Mouse (Mus musculus): ENCODE measurements around the gene 1700042G07Rik. TPM values are rescaled to one million over a fixed set of nuclear protein-coding genes. Genes with fewer than 3 reads are reported as not detected.

Gene 1700042G07Rik
- polyA plus RNA-seq, 1 experiment from 2014 or later, result not detected

DNA sequence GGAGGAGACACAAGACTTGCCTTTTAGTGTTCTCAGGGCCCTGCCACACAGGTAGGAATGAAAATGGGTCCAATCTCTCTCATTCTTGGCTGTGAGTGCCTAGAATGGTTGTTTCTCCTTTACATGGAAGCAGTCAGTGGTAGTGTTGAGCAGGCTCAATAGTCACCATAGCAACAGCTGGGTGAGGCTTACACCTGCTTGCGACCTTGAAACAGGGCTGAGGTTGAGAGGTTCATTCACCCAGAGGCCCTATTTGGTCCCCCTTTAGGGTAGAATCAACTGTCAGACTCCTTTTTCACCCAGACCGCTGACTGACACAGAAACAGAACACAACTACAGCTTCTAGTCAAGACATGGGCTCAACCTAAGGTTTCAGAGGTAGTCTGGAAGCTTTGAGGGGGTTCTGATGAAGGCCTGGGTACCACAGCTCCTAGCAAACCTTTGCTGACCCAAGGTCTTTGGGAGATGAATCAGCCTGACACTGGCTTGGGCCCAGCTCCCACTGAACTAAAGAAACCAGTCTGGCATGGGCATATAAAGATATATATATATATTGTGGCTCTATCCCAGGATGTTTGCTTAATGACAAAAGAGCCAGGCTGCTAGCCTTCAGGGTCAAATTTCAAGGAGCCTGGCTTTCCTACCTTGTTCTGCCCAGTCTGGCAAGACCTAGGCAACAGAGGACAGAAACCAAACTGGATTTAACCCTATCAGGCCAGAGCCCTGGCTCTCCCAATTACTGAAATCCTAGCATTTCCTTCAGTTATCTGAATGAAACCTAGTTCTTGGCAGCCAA lies 8.2 kb upstream of the 1700042G07Rik start:
- Histone ChIP-seq H3K9ac (no peak overlapping the region), H3K27me3 (no peaks in the 10 kb centered on the region), H3K4me3 (no peak overlapping the region), H3K9me3 (replicated peaks) (no peaks in the 10 kb centered on the region), H3K4me1 (replicated peaks) (peaks cover 30% of the 10 kb centered on the region), H3K36me3 (no peaks in the 10 kb centered on the region), H3K4me2 (no peak overlapping the region), H3K27ac (no peak overlapping the region)
- ATAC-seq (replicated peaks; ENCODE audit: insufficient number of reproducible peaks, insufficient read depth, low FRiP score, low read depth), result no peak
- 73% methylated on average over 2 of the region's 2 CpGs for WGBS

- Histone ChIP-seq H3K36me3 (no peaks in the 10 kb centered on the region), H3K4me1 (replicated peaks) (peaks cover 21% of the 10 kb centered on the region), H3K27me3 (no peaks in the 10 kb centered on the region), H3K4me2 (no peak overlapping the region), H3K9ac (no peak overlapping the region), H3K4me3 (no peak overlapping the region), H3K27ac (no peak overlapping the region), H3K9me3 (replicated peaks) (no peaks in the 10 kb centered on the region)
- 65% methylated on average over 8 of the region's 8 CpGs for WGBS
- no peak for ATAC-seq (replicated peaks; ENCODE audit: insufficient number of reproducible peaks, insufficient read depth, low FRiP score, low read depth)
Observed at GRCm38 (mm10) chr4:116165708-116166407, 7.3 kb upstream of the 1700042G07Rik start.

- no peaks in the 10 kb centered on the region for H3K36me3 ChIP-seq
- peaks cover 9% of the 10 kb centered on the region; the same call in 1 of the 2 replicates for H3K4me1 ChIP-seq (replicated peaks)
- no peak for ATAC-seq (replicated peaks; ENCODE audit: insufficient number of reproducible peaks, insufficient read depth, low FRiP score, low read depth)
- H3K27me3 ChIP-seq, result no peaks in the 10 kb centered on the region
- no peak within 1 kb of the TSS for H3K9ac ChIP-seq
- no peak within 1 kb of the TSS for H3K27ac ChIP-seq
- H3K4me2 ChIP-seq, result no peak within 1 kb of the TSS
- WGBS, result 32% methylated on average over 7 of the region's 7 CpGs
- no peak within 1 kb of the TSS for H3K4me3 ChIP-seq
- no peaks in the 10 kb centered on the region for H3K9me3 ChIP-seq (replicated peaks)
Observed at GRCm38 (mm10) chr4:116167404-116167803, 5.8 kb upstream of the 1700042G07Rik start, which contains the start of gene Tspan1. Gene Tspan1, minus strand, starts transcription at chr4:116167601.

GRCm38 (mm10) chr4:116168617-116169352 lies 4.4 kb upstream of the 1700042G07Rik start:
- 77% methylated on average over 7 of the region's 8 CpGs for WGBS
- Histone ChIP-seq H3K36me3 (no peaks in the 10 kb centered on the region), H3K4me1 (replicated peaks) (peaks cover 3% of the 10 kb centered on the region; the same call in 1 of the 2 replicates), H3K4me2 (no peak overlapping the region), H3K27me3 (no peaks in the 10 kb centered on the region), H3K9ac (no peak overlapping the region), H3K9me3 (replicated peaks) (no peaks in the 10 kb centered on the region), H3K4me3 (no peak overlapping the region), H3K27ac (no peak overlapping the region)
- no peak; the same call in 1 of the 2 replicates for ATAC-seq (replicated peaks; ENCODE audit: insufficient number of reproducible peaks, insufficient read depth, low FRiP score, low read depth)

DNA sequence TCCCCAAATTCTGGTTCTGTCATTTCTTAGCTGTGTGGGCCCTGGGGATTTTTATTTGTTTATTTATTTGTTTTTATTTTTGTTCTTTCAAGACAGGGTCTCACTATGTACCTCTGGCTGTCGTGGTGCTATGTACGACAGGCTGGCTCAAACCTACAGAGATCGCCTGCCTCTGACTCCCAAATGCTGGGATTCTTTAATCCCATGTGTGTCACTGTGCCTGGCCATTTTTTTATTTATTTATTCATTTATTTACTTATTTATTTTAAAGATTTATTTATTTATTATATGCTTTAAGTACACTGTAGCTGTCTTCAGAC lies 3.9 kb upstream of the 1700042G07Rik start:
- H3K36me3 ChIP-seq, result no peaks in the 10 kb centered on the region
- no peak overlapping the region for H3K27ac ChIP-seq
- no peaks in the 10 kb centered on the region for H3K27me3 ChIP-seq
- no peaks in the 10 kb centered on the region for H3K9me3 ChIP-seq (replicated peaks)
- H3K9ac ChIP-seq, result no peak overlapping the region
- H3K4me1 ChIP-seq (replicated peaks), result peaks cover 8% of the 10 kb centered on the region
- no peak overlapping the region for H3K4me2 ChIP-seq
- no peak overlapping the region for H3K4me3 ChIP-seq
- ATAC-seq (replicated peaks; ENCODE audit: insufficient number of reproducible peaks, insufficient read depth, low FRiP score, low read depth), result no peak
- WGBS, result 72% methylated on average over 3 of the region's 3 CpGs

- no peaks in the 10 kb centered on the region for H3K27me3 ChIP-seq
- H3K27ac ChIP-seq, result no peak overlapping the region
- peaks cover 37% of the 10 kb centered on the region for H3K4me1 ChIP-seq (replicated peaks)
- H3K9ac ChIP-seq, result no peak overlapping the region
- no peak overlapping the region for H3K4me2 ChIP-seq
- no peak overlapping the region for H3K4me3 ChIP-seq
- WGBS, result 83% methylated on average over 4 of the region's 4 CpGs
- no peaks in the 10 kb centered on the region for H3K9me3 ChIP-seq (replicated peaks)
- H3K36me3 ChIP-seq, result no peaks in the 10 kb centered on the region
- ATAC-seq (replicated peaks; ENCODE audit: insufficient number of reproducible peaks, insufficient read depth, low FRiP score, low read depth), result no peak
Observed at GRCm38 (mm10) chr4:116173752-116174151, 580 bp downstream of the 1700042G07Rik start.

DNA sequence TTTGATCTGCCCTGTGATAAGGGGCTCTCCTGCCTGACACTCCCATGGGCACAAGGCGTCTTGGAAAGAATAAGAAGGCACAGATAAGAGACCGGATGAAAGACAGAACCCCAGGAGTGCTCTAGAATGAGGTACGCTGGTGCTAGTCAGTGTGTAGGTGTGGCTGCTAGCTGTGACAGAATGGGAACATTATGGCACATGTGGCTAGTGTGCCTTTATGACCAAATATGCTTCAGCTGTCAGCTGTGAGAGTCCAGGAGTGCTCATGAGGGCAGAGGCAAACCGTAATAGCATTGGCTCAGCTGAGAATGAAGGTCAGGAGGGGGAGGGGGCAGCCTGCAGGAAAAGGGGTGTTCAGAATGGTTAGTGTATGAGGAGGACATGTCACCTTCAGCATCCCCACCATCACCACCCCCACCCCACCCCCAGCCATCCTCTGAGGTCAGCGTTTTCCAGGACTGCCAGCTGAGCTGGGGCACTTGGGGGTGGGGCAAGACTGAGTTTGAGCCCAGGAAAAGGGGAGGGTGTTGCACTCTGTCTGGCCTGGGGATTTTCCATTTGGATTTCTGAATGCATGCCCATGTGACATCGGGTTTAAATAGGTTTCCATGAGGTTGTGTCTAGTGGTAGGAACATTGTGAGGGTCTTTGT lies 1.4 kb downstream of the 1700042G07Rik start:
- H3K27me3 ChIP-seq, result no peaks in the 10 kb centered on the region
- 19% methylated on average over 6 of the region's 6 CpGs for WGBS
- peak overlapping the region; percentile 86 for H3K27ac ChIP-seq
- no peak overlapping the region for H3K9ac ChIP-seq
- peaks cover 37% of the 10 kb centered on the region for H3K4me1 ChIP-seq (replicated peaks)
- H3K4me3 ChIP-seq, result no peak overlapping the region
- ATAC-seq (replicated peaks; ENCODE audit: insufficient number of reproducible peaks, insufficient read depth, low FRiP score, low read depth), result peak; percentile 56; the same call in 1 of the 2 replicates
- H3K9me3 ChIP-seq (replicated peaks), result no peaks in the 10 kb centered on the region
- no peak overlapping the region for H3K4me2 ChIP-seq
- H3K36me3 ChIP-seq, result no peaks in the 10 kb centered on the region

- H3K4me3 ChIP-seq, result no peak overlapping the region
- H3K4me1 ChIP-seq (replicated peaks), result peaks cover 37% of the 10 kb centered on the region
- no peak overlapping the region for H3K9ac ChIP-seq
- H3K27ac ChIP-seq, result peak overlapping the region; percentile 86
- no peaks in the 10 kb centered on the region for H3K9me3 ChIP-seq (replicated peaks)
- H3K27me3 ChIP-seq, result no peaks in the 10 kb centered on the region
- no peaks in the 10 kb centered on the region for H3K36me3 ChIP-seq
- ATAC-seq (replicated peaks; ENCODE audit: insufficient number of reproducible peaks, insufficient read depth, low FRiP score, low read depth), result no peak
- H3K4me2 ChIP-seq, result no peak overlapping the region
Observed at GRCm38 (mm10) chr4:116175136-116175535, 2.0 kb downstream of the 1700042G07Rik start.

DNA sequence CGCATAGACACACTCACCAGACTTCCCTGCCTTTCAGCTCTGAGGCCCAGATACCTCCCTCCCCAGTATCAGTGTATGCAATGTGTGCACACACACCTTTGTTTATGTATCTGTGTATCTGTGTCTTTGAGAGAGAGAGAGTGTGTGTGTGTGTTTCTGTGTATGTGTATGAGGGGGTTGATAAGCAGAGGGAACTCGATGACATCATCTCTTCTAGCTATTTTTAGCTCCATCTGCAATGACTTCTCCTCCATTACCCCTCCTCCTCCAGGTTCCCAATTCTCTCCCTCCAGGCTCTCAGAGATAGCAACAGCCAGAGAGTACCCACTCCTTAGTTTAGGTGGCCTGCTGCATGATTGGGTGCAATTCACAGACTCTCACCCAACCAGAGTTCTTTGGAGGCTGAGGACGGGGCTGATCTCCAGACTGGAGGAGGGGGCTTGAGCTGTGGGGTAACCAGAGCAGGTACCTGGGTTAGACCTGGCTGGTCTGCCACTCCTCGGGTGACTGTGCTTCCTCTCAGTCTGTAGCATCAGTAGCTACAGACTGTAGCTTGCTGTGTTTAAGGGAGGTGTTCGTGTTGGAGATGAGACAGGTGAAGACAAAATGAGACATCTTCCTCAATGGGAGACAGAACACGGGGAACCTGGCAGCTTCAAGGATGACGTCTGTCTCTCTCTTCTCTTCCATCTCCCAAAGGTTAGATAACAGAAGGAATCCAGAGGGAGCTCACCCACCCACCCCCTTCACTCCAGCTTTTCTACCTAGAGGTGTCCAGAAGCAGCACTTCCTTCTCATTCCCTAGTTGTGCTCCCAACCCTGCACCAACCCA lies 2.8 kb downstream of the 1700042G07Rik start:
- Histone ChIP-seq H3K27ac (peak overlapping the region; percentile 86), H3K4me1 (replicated peaks) (peaks cover 37% of the 10 kb centered on the region), H3K9me3 (replicated peaks) (no peaks in the 10 kb centered on the region), H3K4me3 (peak overlapping the region; percentile 28), H3K9ac (0 out of 2 replicates have a peak overlapping the region, but pooled peaks have one; percentile 40), H3K36me3 (no peaks in the 10 kb centered on the region), H3K27me3 (no peaks in the 10 kb centered on the region), H3K4me2 (peak overlapping the region; percentile 60)
- peak; percentile 53 for ATAC-seq (replicated peaks; ENCODE audit: insufficient number of reproducible peaks, insufficient read depth, low FRiP score, low read depth)
- WGBS, result 31% methylated on average over 7 of the region's 7 CpGs

GRCm38 (mm10) chr4:116176543-116176988 lies 3.4 kb downstream of the 1700042G07Rik start:
- Histone ChIP-seq H3K4me3 (peak overlapping the region; percentile 28), H3K36me3 (no peaks in the 10 kb centered on the region), H3K27me3 (no peaks in the 10 kb centered on the region), H3K27ac (peak overlapping the region; percentile 86), H3K4me2 (peak overlapping the region; percentile 60), H3K4me1 (replicated peaks) (peaks cover 37% of the 10 kb centered on the region), H3K9ac (peak overlapping the region; percentile 40; the same call in 1 of the 2 replicates), H3K9me3 (replicated peaks) (no peaks in the 10 kb centered on the region)
- WGBS, result 25% methylated on average over 10 of the region's 10 CpGs
- ATAC-seq (replicated peaks; ENCODE audit: insufficient number of reproducible peaks, insufficient read depth, low FRiP score, low read depth), result peak; percentile 76

Measured in heart, embryonic 15.5 days (tissue).